8 mouse cellular contexts compared by ENCODE assay signal in genomic region chr5:76656212-76656611, GRCm38 (mm10). TPM values are rescaled to one million over a fixed set of nuclear protein-coding genes. Genes with fewer than 3 reads are reported as not detected.
DNase-seq lines count a peak whose midpoint lies in the region; ATAC-seq and TF ChIP-seq lines count a peak whose summit lies in the region.

Gene C530008M17Rik (plus strand): TSS chr5:76656512.

- intact Hi-C loops in heart, postnatal 36 days (cut with DNase I) = loop anchor here (5.0 kb wide), 1 partner anchor 186 kb away; no protein-coding TSS in a partner anchor

- no peaks in the 10 kb centered on the region; the same call in 1 of the 2 replicates for H3K27me3 ChIP-seq in heart, embryonic 14.5 days (ENCODE audit: control insufficient read depth, insufficient read depth, low read length)
- no peaks in the 10 kb centered on the region for H3K27me3 ChIP-seq in MEL (ENCODE audit: control insufficient read depth in 1 of 2, insufficient read depth in 2 of 2, low read length in 2 of 2)
- H3K27me3 ChIP-seq in forebrain, embryonic 12.5 days = no peaks in the 10 kb centered on the region
- H3K27me3 ChIP-seq in limb, embryonic 11.5 days (ENCODE audit: control insufficient read depth, insufficient read depth, low read length) = no peaks in the 10 kb centered on the region
- no peaks in the 10 kb centered on the region for H3K27me3 ChIP-seq in stomach, embryonic 16.5 days (ENCODE audit: control insufficient read depth, insufficient read depth, low read length)

- no peak for TF ChIP-seq EP300 in MEL (IDR thresholded peaks at IDR 0.05; ENCODE audit: low read depth in 1 of 2, low read length in 2 of 2)

- peak within 1 kb of the TSS; percentile 83 for H3K9ac ChIP-seq in heart, embryonic 14.5 days (ENCODE audit: low read length)
- H3K9ac ChIP-seq in MEL (ENCODE audit: control insufficient read depth, low read depth, low read length, poor library complexity, severe bottlenecking) = peak within 1 kb of the TSS; percentile 71
- H3K9ac ChIP-seq in forebrain, embryonic 12.5 days = peak within 1 kb of the TSS; percentile 98
- peak within 1 kb of the TSS; percentile 96 for H3K9ac ChIP-seq in limb, embryonic 11.5 days (ENCODE audit: low read length)
- H3K9ac ChIP-seq in stomach, embryonic 16.5 days (ENCODE audit: low read length) = peak within 1 kb of the TSS; percentile 81

- no peak for TF ChIP-seq CTCF in MEL (IDR thresholded peaks at IDR 0.05 in 2 of 3, conservative IDR thresholded peaks at IDR 0.05 in 1 of 3; ENCODE audit: control insufficient read depth in 1 of 3, insufficient read depth in 1 of 3, low read depth in 2 of 3, low read length in 3 of 3, poor library complexity in 1 of 3, severe bottlenecking in 1 of 3)

- H3K9me3 ChIP-seq in heart, embryonic 14.5 days (ENCODE audit: control insufficient read depth, low read length) = no peaks in the 10 kb centered on the region
- no peaks in the 10 kb centered on the region for H3K9me3 ChIP-seq in MEL (replicated peaks; ENCODE audit: insufficient read depth, low read length)
- H3K9me3 ChIP-seq in forebrain, embryonic 12.5 days = no peaks in the 10 kb centered on the region
- no peaks in the 10 kb centered on the region for H3K9me3 ChIP-seq in limb, embryonic 11.5 days (ENCODE audit: control insufficient read depth, low read length)
- H3K9me3 ChIP-seq in stomach, embryonic 16.5 days (replicated peaks; ENCODE audit: control insufficient read depth, low read length) = no peaks in the 10 kb centered on the region

- peaks cover 5% of the 10 kb centered on the region; the same call in 1 of the 2 replicates for H3K79me2 ChIP-seq in MEL (ENCODE audit: control insufficient read depth, insufficient read depth, low read length, poor library complexity)

- peak within 1 kb of the TSS; percentile 65 to 75 for H3K4me3 ChIP-seq in heart, embryonic 14.5 days (ENCODE audit: control insufficient read depth in 1 of 2, insufficient read depth in 1 of 2, low read depth in 1 of 2, low read length in 2 of 2)
- H3K4me3 ChIP-seq in MEL (ENCODE audit: control insufficient read depth in 1 of 2, insufficient read depth in 1 of 2, low read depth in 2 of 2, low read length in 2 of 2) = peak within 1 kb of the TSS; percentile 71 to 76
- peak within 1 kb of the TSS; percentile 85 for H3K4me3 ChIP-seq in forebrain, embryonic 12.5 days (replicated peaks)
- peak within 1 kb of the TSS; percentile 72 for H3K4me3 ChIP-seq in limb, embryonic 11.5 days (ENCODE audit: low read depth, low read length)
- H3K4me3 ChIP-seq in stomach, embryonic 16.5 days (replicated peaks; ENCODE audit: low read length) = peak within 1 kb of the TSS; percentile 74

- no peak for DNase-seq in heart, postnatal 36 days
- DNase-seq in MEL (ENCODE audit: low read depth, low spot score) = no peak
- DNase-seq in limb, embryonic 11.5 days (ENCODE audit: low spot score) = no peak
- DNase-seq in embryo, embryonic 11 days = no peak
- no peak for DNase-seq in right cerebral cortex, adult 2 months (ENCODE audit: low spot score in 2 of 2)

- H3K4me2 ChIP-seq in heart, embryonic 14.5 days (ENCODE audit: low read length) = peak within 1 kb of the TSS; percentile 99
- H3K4me2 ChIP-seq in forebrain, embryonic 12.5 days = peak within 1 kb of the TSS; percentile 79
- H3K4me2 ChIP-seq in limb, embryonic 11.5 days (ENCODE audit: low read depth, severe bottlenecking) = peak within 1 kb of the TSS; percentile 89
- H3K4me2 ChIP-seq in stomach, embryonic 16.5 days (ENCODE audit: low read depth, low read length) = peak within 1 kb of the TSS; percentile 89

- no peak for TF ChIP-seq RAD21 in MEL (IDR thresholded peaks at IDR 0.05; ENCODE audit: low read depth, low read length)

- no peak for ATAC-seq in heart, embryonic 14.5 days (ENCODE audit: insufficient number of reproducible peaks, insufficient read depth, low FRiP score, low read depth)
- ATAC-seq in forebrain, embryonic 12.5 days (ENCODE audit: low FRiP score) = no peak
- ATAC-seq in limb, embryonic 11.5 days (ENCODE audit: insufficient number of reproducible peaks, low FRiP score, low TSS enrichment, low read depth) = no peak
- no peak for ATAC-seq in stomach, embryonic 16.5 days (ENCODE audit: insufficient read depth, low FRiP score)

- H3K4me1 ChIP-seq in heart, embryonic 14.5 days (ENCODE audit: control insufficient read depth in 2 of 2, insufficient read depth in 2 of 2, low read length in 2 of 2) = peaks cover 2% of the 10 kb centered on the region in 2 experiments; a peak in 1 of 4 replicates
- peaks cover 11 to 22% of the 10 kb centered on the region in 2 experiments for H3K4me1 ChIP-seq in MEL (ENCODE audit: control insufficient read depth in 1 of 2, insufficient read depth in 2 of 2, low read length in 2 of 2)
- H3K4me1 ChIP-seq in forebrain, embryonic 12.5 days = peaks cover 28% of the 10 kb centered on the region
- H3K4me1 ChIP-seq in limb, embryonic 11.5 days (ENCODE audit: control insufficient read depth, insufficient read depth, low read length) = peaks cover 2% of the 10 kb centered on the region; the same call in 1 of the 2 replicates
- H3K4me1 ChIP-seq in stomach, embryonic 16.5 days (ENCODE audit: control insufficient read depth, insufficient read depth, low read length) = peaks cover 4% of the 10 kb centered on the region

- H3K36me3 ChIP-seq in heart, embryonic 14.5 days (ENCODE audit: control insufficient read depth, insufficient read depth, low read length) = no peaks in the 10 kb centered on the region
- H3K36me3 ChIP-seq in MEL (ENCODE audit: control insufficient read depth in 1 of 2, insufficient read depth in 2 of 2, low read length in 2 of 2) = peaks cover 0 to 27% of the 10 kb centered on the region in 2 experiments; a peak in 2 of 4 replicates
- 0 out of 2 replicates have a peak, but pooled peaks cover 3% of the 10 kb centered on the region for H3K36me3 ChIP-seq in forebrain, embryonic 12.5 days (replicated peaks)
- H3K36me3 ChIP-seq in limb, embryonic 11.5 days (ENCODE audit: control insufficient read depth, insufficient read depth, low read length) = no peaks in the 10 kb centered on the region
- no peaks in the 10 kb centered on the region for H3K36me3 ChIP-seq in stomach, embryonic 16.5 days (ENCODE audit: control insufficient read depth, insufficient read depth, low read length)

- no peak within 1 kb of the TSS for H3K27ac ChIP-seq in heart, embryonic 14.5 days (replicated peaks in 1 of 2; ENCODE audit: control insufficient read depth in 1 of 2, insufficient read depth in 1 of 2, low read depth in 2 of 2, low read length in 2 of 2)
- no peak within 1 kb of the TSS for H3K27ac ChIP-seq in MEL (ENCODE audit: control insufficient read depth, low read depth, low read length)
- H3K27ac ChIP-seq in forebrain, embryonic 12.5 days = peak within 1 kb of the TSS; percentile 98
- H3K27ac ChIP-seq in limb, embryonic 11.5 days (replicated peaks; ENCODE audit: low read depth, low read length) = no peak within 1 kb of the TSS; the same call in 1 of the 2 replicates
- H3K27ac ChIP-seq in stomach, embryonic 16.5 days (ENCODE audit: low read length) = no peak within 1 kb of the TSS

- WGBS in heart, embryonic 14.5 days = 85% methylated on average over 2 of the region's 2 CpGs
- 96% methylated on average over 2 of the region's 2 CpGs for WGBS in forebrain, embryonic 12.5 days
- WGBS in limb, embryonic 11.5 days = 92% methylated on average over 2 of the region's 2 CpGs
- 90% methylated on average over 2 of the region's 2 CpGs for WGBS in stomach, embryonic 16.5 days

- TF ChIP-seq POLR2A in MEL (IDR thresholded peaks at IDR 0.05; ENCODE audit: control insufficient read depth in 1 of 2, insufficient read depth in 1 of 2, low read depth in 1 of 2, low read length in 2 of 2, poor library complexity in 1 of 2) = no peak

TF ChIP-seq in MEL, 35 proteins besides CTCF, POLR2A, EP300 and RAD21:
- TF ChIP-seq KAT2A (conservative IDR thresholded peaks at IDR 0.05; ENCODE audit: low read depth, low read length) = no peak
- TF ChIP-seq ELF1 (IDR thresholded peaks at IDR 0.05; ENCODE audit: low read depth, low read length) = no peak
- TF ChIP-seq SMC3 (IDR thresholded peaks at IDR 0.05; ENCODE audit: low read depth, low read length) = no peak

RNA-seq across cellular contexts. Expression of gene C530008M17Rik, which starts in this region (rescaled TPM):
- polyA plus RNA-seq in heart, embryonic 14.5 days (2014; fragmentation: Nextera tagmentation; extraction: Ambion mirVana) = 36.1 and 38.0 TPM in 2 replicates
- 1 to 10 TPM; 2.4 to 2.7 TPM for total RNA-seq in heart, postnatal 36 days (2021)
- 2.1 and 3.2 TPM in 2 replicates for total RNA-seq in MEL (2012; rRNA removed)
- 10 to 100 TPM in 1 of 2 experiments, not detected in 1; 10.6 TPM for polyA plus RNA-seq in MEL (2012; ENCODE audit: insufficient read depth in 1 of 2, insufficient read length in 2 of 2, low read depth in 1 of 2, low replicate concordance in 2 of 2, missing spikeins in 1 of 2)
- polyA plus RNA-seq in forebrain, embryonic 12.5 days (2016; fragmentation: Nextera tagmentation; extraction: Ambion mirVana) = 78.6 and 83.5 TPM in 2 replicates
- polyA plus RNA-seq in limb, embryonic 11.5 days (2014; fragmentation: Nextera tagmentation; extraction: Ambion mirVana) = 18.4 and 20.9 TPM in 2 replicates
- polyA plus RNA-seq in stomach, embryonic 16.5 days (2015; fragmentation: Nextera tagmentation; extraction: Ambion mirVana) = 8.1 and 10.0 TPM in 2 replicates
